Mouse (Mus musculus): Measurements from ENCODE around the gene Inpp5e. TPM values are rescaled to one million over a fixed set of nuclear protein-coding genes. Genes with fewer than 3 reads are reported as not detected.

The Inpp5e gene
- total RNA-seq, 2 experiments from 2014 or later: 5.7 to 5.8 TPM

DNA sequence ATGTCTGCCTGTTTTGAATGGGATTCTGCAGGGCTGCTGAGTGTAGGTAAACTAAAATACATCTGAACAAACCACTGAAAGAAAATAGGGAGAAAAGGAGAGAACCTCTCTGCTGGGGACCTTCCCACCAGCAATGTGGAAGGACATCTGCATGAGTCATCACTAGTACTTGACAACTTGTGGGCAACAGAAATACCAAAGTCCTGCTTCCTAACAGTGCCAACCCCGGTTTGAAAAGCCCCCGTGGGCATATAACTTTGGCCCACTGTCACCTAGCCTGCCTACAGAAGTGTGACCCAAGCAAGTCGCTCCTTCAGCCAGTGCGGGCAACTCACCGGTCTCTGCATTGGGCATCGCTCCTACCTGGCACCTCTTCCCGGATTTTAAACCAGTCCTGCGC, 36.6 kb downstream of the Inpp5e start:
- DNase-seq: no peak
- intact Hi-C loops (cut with DNase I; ENCODE audit: low total_unique reads): no loop called here

DNA sequence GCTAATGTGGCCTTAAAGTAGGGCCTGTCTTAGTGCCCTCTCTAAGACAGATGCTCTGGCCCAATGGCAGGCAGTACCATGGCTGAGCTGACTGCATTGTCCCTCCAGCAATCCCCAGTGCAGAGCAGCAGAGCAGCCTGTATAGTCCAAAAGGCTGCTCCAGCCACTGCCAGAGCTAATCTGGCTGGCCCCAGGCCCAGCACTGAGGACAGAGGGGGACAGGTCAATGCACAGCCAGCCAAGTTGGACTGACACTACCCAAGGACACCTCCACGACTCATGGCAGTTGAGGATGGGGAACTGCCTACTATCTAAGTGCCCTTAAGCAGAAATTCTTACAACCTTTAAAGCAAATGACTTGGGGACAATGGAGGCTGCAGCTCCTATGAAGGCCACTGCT, 40.4 kb downstream of the Inpp5e start:
- no peak for DNase-seq
- intact Hi-C loops (cut with DNase I; ENCODE audit: low total_unique reads): no loop called here

DNA sequence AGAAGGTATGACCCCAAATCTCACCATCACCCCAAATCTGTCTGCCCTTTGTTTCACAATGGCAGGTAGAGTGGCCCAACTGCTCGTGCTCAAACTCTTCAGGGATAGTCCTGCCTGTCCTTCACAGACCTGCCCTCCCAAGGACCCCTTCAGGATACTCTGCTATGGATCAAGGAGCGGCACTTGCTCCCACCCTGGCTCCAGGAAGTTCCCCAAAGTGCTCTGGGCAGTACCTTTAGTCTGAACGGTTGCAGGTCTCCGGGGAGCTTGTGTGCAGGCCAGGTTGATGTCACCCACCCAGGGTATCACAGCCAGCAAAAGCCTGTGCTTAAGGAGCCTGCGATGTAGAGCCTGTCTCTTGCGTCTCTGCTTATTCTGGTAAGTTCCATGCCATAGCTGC, 41.1 kb downstream of the Inpp5e start:
- no peak for DNase-seq
- intact Hi-C loops (cut with DNase I; ENCODE audit: low total_unique reads): no loop called here

DNA sequence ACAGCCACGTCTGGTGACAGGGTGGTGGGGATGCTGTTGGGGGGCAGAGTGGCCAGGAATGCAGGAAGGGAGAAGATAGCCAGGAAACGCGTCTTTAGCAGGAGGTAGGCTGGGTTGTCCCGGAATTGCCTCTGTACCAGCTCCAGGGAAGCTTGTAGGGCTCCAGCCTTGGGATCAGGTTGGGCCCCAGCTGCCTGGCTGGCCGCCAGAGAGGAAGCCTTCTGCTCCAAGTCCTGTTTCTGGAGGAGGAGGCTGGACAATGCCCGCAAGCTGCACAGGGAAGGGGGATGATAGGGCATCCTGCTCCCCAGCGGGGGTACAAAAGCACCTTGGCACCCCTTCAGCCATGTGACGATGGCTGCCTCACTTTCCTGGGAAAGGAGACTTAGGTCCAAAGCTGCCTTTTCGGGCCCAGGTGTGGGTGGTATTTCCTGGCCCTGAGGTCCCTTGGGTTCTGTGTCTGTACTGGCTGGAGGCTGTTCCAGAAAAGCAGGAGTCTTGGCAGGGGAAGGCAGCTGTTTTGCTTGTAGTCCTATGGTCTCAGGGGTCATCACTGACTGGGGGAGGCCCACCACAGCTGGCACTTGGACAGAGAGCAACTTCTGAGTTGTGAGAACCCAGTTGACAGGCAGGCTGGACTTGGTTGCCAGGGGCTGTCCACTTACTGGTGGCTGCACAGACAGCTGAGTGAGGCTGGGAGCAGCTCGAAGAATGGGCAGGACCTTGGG, 44.1 kb downstream of the Inpp5e start:
- DNase-seq: peak; percentile 88
- intact Hi-C loops (cut with DNase I; ENCODE audit: low total_unique reads): no loop called here

DNA sequence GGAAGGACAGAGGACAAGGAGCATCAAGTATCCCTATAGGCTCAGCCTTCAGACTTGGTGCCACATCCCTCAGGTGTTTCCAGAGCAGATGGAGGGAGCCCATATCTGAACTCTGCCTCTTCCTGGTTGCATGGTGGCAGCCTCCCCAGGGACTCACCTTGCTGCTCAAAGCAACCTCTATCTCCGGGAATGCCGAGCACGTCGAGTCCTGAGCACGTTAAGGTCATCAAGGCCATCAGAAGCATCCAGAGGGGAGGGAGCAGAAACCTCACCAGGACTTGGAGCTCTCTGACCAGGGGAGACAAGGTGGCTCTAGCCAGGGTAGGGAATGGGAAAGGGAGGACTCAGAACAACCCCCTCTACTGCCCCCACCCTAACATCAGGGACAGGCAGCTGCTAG, 45.5 kb downstream of the Inpp5e start:
- no peak for DNase-seq
- intact Hi-C loops (cut with DNase I; ENCODE audit: low total_unique reads): no loop called here

DNA sequence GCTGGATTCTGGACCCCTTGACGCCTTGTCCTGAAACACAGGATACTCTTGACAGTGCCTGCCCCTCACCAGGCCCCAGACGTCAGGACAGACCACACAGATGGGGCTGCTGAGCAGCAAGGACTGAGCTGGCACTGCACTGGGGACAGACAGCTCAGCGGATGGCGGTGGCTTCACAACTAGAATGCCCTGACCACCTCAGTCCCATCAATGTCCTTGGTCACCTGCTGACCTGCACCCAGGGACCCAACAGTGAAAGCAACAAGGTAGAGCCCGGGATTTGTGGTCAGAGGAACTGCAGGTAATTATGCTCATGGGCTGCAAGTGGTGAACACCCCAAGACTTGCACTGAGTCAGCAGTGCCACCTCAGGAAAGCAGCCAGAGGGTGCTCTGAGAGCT, 46.0 kb downstream of the Inpp5e start:
- intact Hi-C loops (cut with DNase I; ENCODE audit: low total_unique reads): no loop called here
- no peak for DNase-seq

DNA sequence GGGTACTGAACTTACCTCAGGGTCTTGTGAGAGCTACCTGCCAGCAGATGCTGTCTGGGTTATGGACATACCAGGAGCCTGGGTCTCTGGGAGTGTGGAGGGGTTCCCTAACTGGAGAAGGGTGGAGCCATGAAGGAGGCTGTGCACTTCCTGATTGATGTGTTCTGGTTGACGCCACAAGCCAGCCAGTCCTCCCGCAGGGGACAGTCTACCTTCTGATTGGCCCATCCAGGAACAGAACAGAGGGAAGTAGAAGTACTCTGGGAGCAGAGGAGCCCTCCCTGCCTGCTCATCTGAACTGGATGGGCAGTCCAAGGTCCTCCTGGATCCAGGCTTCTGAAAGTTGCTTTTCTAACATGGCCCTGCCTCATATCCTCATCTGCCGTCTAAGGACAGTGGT, 48.2 kb downstream of the Inpp5e start, which contains the start of gene Card9:
Gene Card9, minus strand, starts transcription at position 147 of the 400 bp plus-strand sequence.
- intact Hi-C loops (cut with DNase I; ENCODE audit: low total_unique reads): no loop called here
- no peak for DNase-seq

DNA sequence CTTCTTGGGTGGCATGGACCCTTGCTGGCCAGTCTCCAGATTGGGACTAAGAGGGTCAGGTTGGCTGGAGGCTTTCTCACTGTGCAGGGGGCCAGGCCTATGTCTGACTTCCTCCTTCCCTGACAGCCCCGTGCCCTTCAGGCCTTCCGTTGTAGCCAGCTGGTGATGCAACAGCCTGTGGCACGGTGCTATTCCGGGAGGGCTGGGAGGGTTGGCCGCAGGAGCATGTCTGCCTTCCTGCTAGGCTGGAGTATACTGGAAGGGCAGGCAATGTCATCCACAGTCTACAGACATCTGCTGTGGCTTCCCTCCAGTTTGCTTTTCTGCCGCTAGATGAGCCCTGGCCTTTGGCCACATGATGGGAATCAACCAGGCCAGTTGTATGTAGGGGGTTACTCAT, 49.0 kb downstream of the Inpp5e start:
- intact Hi-C loops (cut with DNase I; ENCODE audit: low total_unique reads): no loop called here
- peak; percentile 60 for DNase-seq

DNA sequence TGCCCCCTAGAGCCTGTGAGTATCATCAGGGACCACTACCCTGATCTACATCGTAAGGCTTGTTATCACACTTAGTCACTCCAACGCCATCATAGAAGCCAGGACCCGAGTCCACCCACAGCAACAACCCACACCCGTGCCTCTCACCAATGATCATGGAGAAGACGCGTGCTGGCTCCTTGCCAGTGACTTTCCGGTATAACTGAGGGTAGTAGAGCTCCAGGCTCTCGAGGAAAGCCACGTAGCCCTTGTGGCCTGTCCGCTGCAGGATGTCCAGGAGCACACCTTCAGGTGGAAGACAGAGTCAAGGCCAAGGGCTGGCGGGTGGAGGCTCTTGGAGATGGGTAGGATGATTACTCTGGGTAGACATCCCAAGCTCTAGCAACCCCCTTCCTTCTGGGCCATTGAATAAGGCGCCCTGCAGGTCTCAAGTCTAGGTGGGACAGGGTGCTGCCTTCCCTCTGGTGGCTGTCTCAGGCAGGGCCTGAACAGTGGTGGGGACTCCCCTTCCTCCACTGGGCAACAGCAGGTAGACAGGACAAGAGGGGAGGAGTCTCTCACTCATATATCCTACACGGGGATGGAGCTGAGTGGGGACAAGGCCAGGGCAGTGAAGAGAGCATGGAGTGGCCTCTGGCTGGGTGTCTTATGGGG, 50.2 kb downstream of the Inpp5e start:
- intact Hi-C loops (cut with DNase I; ENCODE audit: low total_unique reads): no loop called here

DNA sequence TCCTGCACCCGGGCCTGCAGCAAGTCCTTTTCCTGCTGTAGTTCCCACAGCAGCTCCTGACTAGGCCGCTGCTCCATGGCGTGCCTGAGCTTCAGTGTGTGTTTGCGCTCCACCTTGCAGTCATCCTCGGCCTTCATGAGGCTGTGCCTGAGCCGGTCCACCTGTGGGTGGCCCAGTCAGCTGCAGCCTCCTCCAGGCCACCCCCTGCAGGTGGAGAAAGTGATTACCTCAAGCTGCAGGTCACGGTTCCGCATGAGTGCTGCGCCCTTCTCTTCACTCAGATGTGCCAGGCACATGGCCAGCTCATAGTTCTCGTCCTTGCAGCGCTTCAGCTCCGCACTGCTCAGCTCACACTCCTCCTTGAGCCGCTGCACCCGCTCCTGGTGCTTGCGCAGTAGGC, 51.5 kb downstream of the Inpp5e start:
- intact Hi-C loops (cut with DNase I; ENCODE audit: low total_unique reads): no loop called here
- DNase-seq: no peak

More for the DNA sequence above, 50.2 kb downstream of the Inpp5e start:
- DNase-seq: no peak

DNA sequence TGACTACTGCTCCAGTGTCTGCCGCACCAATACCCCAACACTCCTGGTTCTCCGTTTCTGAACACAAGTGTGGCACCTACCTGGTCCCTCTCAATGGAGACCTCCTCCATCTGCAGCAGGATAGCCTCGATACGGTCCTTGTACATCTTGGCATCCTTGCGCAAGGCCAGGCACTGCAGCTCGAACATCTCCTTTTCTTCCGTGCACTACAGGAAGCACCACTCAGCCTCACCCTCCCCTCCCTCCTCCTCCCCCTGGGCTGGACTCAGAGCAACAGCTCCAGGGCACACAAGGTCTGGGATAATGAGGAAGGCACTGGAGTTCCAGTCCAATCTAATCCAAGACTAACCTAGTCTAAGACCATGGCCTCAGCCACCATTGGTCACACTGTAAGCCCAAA, 52.3 kb downstream of the Inpp5e start:
- intact Hi-C loops (cut with DNase I; ENCODE audit: low total_unique reads): no loop called here

DNA sequence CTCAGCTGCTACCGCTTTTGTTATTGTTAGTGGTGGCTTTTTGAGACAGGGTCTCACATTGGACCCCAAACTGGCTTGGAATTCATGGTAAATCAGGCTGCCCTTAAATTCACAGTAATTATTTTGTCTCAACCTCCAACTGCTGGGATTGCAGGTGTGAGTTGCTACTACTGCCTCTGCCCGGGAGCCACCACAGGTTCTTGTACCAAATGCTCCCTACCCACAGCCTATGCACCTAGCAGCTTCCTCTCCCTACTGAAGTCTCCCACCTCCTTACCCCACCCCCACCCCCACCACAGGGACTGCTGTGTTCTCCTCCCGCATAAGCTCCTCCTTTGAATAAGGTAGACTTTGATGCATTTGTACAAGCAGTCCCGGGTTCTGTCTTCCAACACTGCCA, 52.8 kb downstream of the Inpp5e start:
- DNase-seq: no peak
- intact Hi-C loops (cut with DNase I; ENCODE audit: low total_unique reads): no loop called here

More for the DNA sequence above, 52.3 kb downstream of the Inpp5e start:
- DNase-seq: no peak

DNA sequence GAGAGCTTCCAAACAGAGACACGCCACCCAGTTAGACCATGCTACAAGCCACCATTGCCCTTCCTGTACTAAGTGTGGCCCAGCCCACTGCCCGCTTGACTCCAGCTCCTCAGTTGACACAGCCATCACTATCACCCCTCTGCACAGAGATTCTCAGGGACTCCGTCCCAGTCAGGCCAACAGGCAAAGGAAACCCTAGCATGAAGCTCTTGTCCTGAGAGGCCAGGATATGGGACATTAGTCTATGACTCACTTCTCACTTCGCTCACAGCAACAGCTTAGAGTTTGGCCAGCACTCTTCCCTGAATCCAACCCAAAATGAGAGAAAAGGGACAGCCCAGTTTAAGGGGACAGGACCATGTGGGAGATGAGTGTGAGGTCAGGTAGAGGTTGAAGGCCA, 54.6 kb downstream of the Inpp5e start:
- intact Hi-C loops (cut with DNase I; ENCODE audit: low total_unique reads): no loop called here
- no peak for DNase-seq

DNA sequence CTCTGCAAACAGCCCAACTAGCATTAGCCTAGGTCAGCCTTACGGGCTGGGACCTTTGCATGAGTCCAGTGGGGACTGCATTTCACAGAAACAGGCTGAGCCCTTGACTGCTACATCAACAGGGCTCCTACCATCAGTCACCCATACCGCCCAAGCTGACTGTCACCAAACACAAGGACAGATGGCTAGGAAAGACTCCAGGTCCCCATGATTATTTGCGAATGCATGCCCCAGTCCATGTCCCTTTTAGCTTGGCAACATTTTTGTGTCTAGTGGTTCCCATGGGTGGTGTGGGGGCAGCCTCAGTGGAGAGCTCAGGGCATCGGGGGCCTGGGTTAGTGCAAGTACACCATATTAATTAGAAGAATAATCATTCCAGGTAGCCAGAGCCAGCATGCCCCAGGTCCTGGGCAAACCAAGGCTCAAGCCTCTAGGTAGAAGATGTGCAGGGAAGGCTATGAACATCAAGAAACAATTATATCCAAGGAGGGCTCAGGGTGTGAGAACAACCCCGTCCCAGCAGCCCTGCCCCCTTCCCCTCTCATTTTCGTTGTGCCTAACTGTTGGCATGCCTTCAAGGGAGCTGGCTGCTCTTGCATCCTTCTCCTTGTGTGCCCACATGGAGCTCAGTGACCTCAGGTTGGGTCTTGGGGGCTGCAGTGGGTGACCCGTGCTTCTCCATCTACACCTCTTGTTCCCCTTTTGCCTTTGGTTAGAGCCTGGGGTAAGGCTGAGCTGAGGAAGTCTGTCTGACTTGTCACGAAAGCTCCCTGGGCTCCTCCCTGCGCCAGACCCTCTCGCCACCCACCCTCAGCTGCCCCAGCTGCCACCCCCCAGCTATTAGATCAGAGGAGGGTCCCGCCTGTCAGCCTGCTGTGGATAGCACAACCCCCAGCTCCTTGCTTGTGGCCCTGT, 55.7 kb downstream of the Inpp5e start:
- no peak for DNase-seq
- intact Hi-C loops (cut with DNase I; ENCODE audit: low total_unique reads): no loop called here

DNA sequence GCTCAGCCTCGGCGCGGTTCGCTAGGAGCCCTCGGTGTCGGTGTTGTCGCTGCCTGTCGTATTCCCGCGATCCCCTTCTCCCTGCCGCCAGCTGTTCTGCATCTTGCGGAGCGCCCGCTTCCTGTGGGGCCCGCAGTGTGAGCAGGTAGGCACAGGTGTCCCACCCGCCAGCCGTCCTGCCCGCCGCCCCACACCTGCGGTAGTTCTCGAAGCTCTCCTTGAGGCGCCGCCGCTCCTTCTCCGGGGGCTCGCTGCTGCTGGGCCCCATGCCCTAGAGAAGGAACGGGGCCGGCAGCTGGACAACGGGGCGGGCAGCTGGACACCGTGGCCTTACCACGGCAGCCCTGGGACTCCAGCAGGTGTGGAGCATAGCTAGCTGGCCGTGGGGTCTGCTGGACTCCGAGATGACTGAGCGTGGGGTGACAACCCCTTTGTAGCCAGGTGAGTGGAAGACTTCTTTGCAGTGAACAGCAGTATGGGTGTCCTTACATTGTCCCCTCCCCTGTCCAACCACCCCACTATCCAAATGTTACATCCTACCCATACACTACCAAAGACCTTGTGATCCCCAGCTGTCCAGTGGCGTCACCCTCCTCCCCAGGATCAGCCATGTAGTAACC, 56.6 kb downstream of the Inpp5e start:
- intact Hi-C loops (cut with DNase I; ENCODE audit: low total_unique reads): no loop called here
- DNase-seq: no peak

DNA sequence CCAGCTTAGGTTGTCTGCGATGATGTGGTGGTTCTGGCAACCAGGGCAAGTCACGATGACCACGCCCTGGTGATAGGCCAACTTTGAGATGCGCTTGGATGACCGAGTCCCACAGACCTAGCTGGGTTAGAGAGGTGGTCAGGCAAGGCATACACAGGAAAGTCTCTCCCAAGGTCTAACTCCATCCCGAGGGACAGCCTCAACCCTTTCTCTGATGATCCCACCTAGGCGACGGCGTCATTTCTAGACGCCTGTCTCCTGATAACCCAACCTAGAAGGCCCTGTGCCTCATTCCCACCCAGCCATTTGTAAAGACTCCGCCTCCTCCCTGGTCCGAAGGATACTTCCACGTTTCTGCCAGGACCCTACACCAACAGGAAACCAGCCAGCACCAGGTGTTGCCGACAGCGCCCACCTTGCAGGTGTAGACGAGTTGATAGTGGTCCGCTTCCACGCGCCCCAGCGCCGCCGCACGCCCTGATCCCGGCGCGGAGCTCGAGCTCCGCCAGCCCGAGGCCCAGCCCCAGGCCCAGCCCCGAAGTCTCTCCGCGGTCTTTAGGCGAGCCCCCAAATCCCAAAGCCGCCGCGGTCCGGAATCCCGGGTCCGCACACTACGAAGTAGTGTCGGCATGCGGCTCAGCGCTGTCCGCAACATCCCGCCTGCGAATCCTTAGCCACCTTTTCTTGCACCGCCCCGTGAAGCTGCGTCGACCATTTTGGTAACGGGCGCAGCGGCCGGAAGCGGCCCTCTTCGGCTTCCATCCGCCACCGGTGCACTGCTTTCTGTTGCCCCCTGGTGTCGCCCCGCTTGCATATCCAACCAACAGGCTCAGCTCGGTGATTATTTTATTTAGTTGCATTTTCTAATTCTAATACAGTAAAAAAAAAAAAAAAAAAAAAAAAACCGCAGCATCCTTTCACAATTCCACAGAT, 57.4 kb downstream of the Inpp5e start, which contains the start of gene Dnlz:
Gene Dnlz, minus strand, starts transcription at position 753 of the 933 bp plus-strand sequence.
- intact Hi-C loops (cut with DNase I; ENCODE audit: low total_unique reads): no loop called here

DNA sequence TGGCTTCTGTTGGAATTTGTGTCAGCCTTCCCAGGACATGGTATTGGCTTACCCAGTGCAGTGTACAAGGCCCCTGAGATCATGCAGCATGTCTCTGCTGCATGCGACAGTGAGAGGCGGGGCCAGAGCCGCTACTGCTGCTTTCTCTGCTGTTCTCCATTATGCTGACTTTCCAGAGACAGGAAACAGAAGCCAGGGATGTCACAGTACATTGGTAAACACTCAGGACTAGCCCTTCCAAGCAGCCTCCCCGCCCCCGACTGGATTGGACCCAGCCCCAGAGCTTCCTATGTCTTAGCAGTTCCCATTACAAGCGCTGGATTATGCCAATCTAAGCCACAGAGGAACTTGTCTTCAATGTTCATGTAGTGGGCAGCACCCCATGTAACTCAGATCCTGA, 60.8 kb downstream of the Inpp5e start:
- intact Hi-C loops (cut with DNase I; ENCODE audit: low total_unique reads): no loop called here

More for the DNA sequence above, 57.4 kb downstream of the Inpp5e start, which contains the start of gene Dnlz:
- DNase-seq: peak; percentile 93

More for the DNA sequence above, 60.8 kb downstream of the Inpp5e start:
- DNase-seq: no peak

All from gastrocnemius, postnatal 14 days (tissue).